Mouse (Mus musculus) urinary bladder, postnatal 4 days (tissue): ENCODE data around the gene Ccdc125.

Source experiments
- DNase-seq, 2 experiments: peaks; one replicate each; pipeline ENCODE4 v3.0.0; 2021 to 2022; ENCODE audit warnings: low spot score in 2 of 2

Gene Ccdc125

DNA sequence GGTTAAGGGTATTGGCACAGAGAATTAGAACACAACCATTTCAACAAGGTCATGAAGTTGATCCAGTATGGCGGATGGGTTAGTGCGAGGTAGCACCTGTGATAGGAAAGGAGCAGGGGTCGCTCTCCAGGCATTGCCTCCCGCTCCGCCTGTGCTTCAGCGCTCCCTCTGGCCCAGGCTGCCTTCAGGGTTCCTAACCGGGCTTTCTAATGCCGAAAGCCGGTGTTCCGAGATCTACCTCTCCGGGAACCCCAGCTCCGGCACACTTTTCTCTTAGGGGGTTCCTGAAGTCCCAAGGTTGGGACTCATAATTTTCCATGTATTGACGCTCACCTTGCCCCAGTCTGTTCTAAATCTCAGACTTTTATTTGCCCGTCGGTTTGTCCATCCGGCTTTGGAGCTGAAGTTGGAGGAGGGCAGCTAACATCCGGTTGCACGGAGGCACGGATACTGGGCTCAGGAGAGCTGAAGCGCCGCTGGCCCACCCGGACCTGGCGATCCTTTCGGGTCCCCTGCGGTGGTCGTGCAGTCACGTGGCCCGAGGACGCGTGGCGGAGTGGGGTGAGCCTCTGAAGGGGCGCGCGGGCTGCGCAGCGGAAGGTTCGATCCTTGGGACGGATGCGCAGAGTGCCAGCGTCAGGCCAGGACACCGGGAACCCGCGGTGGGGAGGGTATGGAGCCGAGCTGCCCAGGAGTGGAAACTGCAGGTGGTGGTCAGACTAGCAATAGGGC is at the start of gene Ccdc125:
Gene Ccdc125, plus strand, starts transcription at position 427 of the 732 bp plus-strand sequence.
- peak; percentile 26 to 63 for DNase-seq

DNA sequence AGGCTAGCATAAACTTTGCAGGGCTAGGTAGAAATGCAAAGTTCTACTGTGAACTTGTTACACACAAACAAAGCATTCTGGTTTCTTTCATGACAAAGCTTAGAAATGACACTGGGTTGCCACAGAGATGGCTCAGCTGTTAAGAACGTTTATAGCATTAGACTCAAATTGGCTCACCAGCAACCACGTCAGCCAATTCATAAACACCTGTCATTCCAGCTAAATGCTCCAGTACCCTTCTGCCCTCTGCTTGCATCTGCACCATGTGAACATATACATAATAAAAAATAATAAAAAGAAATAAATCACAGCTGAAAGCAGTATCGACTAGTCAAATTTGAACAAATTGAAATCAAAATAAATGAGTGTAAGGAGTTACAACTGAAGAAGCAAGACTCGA is 47.3 kb upstream of the Ccdc125 start:
- DNase-seq = no peak

DNA sequence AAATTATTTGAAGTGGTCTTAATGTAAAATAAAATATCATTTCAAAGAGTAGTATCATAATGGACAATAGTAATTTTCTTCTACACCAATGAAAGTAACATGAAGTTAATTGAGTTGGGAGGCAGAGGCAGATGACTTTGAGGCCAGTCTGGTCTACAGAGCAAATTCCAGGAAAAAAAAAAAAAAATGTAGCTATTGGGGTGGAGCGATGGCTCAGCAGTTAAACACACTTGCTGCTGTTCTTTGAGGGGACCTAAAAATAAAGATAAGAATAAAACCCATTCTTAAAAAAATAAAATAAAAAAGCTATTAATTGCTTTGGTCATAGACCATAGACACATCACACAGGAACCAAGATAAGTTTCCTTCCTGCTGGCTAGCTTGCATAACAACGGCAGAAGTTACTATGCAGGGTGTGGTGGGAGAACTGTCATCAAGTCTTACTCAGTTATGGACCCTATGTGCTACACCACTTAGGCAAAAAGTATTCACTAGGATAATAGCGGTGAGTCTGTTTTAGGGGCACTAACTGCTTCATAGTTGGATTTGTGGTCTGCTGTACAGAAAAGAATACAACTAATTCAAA is 35.3 kb upstream of the Ccdc125 start:
- DNase-seq = no peak

DNA sequence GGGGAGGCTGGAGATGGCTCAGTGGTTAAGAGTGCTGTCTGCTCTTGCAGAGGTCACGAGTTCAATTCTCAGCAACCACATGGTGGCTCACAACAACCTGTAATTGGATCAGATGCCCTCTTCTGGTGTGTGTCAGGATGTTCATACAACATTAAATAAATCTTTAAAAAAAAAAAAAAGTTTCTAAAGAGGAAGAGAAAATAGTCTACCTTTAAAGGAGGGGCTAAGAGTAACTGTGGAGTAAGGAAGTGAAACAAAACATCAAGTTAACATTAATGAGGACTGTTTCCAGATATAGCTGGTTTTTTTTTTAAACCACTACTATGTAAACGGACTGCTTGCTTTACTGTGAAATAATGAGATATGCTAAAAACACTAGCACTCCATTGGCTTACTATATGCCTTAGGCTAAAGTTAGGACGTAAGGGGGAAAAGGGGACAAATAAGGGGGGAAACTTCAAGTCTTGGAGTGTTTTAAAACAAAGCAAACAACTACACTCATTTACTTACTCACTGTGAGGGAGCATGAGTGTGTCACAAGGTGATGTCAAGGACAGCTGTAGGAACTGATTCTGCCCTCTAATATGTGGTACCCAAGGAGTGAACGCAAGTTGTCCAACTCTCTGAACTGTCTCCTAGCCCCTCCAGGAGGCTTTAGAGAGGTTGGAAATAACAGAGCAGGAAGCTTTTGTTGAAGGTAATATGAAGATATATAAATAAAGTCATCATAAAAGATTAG is 26.9 kb upstream of the Ccdc125 start:
- no peak for DNase-seq

DNA sequence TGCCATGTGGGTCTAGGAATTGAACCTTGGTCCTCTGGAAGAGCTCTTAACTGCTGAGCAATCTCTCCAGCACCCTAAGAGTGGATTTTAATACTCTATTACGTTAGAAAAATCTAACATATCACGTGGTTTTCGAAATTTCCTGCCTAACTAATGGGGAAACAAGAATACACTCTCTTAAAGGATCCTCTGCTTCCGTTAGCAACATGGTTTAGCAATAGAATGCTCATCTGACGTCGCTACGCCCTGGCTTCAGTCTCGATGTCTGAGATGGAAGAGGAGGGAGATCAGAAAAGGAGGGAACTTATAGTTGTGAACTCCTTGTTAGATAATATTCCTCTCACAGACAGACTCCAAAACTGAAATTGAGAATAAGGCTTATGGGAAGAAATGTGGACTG is 21.3 kb upstream of the Ccdc125 start:
- DNase-seq = no peak

DNA sequence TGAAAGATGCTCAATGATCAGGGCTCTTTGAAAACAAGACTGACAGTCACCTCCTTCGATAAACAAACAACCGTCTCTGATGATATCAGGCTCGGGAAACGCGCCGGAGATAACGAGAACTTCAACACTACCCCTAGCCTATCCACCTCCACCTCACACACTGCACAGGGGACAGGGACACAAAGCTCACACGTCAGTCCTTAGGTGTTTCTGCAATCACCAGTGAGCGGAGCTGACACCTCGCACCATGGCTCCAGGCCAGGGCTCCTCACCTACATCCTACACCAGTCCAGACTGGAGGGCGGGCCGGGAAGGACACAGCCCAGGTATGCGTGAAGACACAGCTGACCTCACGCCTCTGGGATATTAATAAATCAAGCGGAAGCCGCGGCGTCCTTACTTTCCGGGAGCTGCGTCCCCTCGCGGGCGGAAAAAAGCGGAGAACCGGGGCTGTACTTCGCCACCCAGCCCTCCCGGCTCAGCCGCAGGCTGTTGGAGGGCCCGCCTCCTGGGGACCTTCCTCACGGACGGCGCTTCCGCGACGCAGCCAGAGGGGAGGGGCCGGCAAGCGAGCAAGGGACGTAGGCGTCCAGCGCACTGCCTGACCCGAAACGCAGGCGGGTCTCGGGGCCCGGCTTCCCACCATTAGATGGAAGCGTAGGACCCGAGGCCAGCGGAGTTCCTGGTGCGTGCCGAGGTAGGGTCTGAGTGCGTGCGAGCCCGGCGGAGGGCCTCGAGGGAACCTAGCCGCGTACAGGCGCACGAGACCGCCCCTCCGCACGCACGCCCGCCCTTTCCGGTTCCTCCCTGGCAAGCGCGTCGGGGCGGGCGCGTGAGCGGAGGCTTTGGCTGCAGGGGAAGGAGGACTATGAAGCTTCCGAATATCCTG is 18.7 kb upstream of the Ccdc125 start, which contains the start of the genes Ak6 and Rad17:
Gene Ak6, plus strand, starts transcription at position 430 of the 889 bp plus-strand sequence.
Gene Rad17, minus strand, starts transcription at position 502 of the 889 bp plus-strand sequence.
- DNase-seq = peak; percentile 91 to 92

DNA sequence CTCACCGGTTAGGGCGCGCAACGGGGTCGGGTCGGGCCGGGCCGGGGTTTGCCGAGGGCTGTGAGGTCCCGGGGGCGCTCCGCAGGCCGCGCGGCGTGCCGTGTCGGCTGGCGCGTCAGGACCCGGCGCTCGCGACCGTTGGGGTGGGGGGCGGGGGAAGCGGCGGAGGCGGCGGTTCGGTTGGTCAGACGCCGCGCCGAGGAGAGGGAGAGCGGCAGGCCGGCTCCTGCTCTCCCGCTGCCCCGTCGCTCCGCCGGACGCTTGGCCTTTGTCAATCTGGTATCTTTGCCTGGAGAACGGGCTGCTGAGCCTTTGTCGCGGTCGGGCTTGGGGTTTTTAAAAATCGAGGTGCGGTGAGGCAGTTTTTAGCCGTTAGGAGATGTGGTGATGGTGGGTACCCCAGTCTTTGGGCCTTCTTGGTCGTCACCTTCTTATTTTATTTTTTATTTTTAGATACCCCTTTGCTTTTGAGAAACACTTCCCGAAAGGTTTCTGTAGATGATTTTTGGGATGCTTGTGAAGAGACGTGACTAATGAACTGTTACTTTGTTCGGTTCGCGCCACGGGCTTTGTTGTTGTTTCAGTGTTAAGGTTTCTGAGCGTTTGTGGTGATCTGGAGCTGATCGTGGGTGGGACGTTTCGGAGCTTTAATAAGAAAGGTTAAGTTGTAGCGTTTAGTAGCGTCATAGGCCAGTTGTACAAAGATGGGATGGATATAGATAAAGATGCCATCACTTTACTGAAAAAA is 17.9 kb upstream of the Ccdc125 start, which contains the start of gene Taf9:
Gene Taf9, plus strand, starts transcription at position 141 of the 748 bp plus-strand sequence.
- DNase-seq = no peak

DNA sequence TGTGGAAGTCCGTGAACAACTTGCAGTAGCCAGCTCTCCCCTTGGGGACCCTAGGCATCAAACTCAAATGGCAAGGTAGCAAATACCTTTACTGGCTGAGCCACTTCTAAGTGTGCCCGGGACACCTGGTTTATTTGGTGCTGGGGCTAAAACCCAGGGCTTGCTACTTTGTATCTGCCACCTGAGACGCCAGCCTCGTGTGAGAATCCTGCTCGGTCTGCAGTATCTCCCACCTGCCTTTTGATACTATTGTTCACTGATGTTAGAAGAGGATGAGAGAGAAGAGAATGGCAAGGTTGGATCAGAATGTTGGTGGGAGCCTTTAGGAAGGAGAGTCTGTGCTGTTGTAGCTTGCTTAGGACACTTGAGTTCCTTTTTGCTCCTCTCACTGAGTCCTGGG is 11.4 kb upstream of the Ccdc125 start:
- no peak for DNase-seq

DNA sequence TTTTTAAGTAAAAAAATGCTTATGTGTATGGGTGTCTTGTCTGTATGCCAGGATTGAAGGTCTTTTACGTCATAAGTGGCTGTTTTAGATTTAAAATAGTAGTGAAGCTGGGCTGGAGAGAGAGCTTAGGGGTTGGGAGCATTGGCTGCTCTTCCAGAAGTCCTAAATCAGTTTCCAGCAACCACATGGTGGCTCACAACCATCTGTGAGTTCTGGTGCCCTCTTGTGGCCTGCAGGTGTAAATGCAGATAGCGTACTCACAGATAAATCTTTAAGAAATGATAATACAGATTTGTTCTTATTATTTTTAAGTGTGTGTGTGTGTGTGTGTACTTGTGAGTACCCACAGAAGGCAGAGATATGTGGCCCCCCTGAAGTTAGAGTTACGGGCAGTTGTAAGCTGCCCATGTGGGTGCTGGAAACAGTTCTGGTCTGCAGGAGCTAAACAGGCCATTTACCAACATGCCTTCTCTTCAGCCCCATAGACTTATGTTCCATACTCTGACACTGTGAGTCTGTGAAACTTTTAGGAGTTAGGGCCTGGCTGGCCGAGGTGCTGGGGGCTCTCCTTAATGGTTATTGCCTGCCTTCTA is 9.6 kb upstream of the Ccdc125 start:
- DNase-seq = peak in 1 of 2 experiments; percentile 62

DNA sequence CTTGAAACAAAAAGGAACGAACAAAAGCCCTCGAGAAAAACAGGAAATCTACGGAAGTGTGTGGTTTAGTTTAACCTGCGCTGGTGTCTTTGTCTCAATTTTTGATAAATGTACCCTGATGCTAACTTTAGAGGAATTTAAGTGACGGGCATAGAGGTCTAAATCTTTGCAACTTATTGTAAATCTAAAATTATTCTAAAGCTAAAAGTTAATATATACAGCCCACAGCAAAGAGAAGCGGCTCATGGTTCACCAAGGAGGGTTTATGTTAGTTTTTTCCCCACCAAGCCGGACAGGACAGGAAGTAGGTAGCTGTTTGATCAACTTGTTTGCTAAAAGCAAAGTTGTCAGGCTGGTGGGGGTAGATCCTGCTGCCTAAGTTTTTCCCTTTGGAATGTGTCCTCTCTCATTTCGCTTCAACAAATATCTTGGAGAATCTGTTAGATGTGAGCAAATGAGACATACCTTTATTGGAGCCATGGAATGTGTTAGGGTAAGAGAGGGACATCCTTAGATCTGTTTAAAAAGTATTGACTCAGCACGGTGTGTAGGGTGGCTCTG is 744 bp downstream of the Ccdc125 start:
- DNase-seq = no peak

DNA sequence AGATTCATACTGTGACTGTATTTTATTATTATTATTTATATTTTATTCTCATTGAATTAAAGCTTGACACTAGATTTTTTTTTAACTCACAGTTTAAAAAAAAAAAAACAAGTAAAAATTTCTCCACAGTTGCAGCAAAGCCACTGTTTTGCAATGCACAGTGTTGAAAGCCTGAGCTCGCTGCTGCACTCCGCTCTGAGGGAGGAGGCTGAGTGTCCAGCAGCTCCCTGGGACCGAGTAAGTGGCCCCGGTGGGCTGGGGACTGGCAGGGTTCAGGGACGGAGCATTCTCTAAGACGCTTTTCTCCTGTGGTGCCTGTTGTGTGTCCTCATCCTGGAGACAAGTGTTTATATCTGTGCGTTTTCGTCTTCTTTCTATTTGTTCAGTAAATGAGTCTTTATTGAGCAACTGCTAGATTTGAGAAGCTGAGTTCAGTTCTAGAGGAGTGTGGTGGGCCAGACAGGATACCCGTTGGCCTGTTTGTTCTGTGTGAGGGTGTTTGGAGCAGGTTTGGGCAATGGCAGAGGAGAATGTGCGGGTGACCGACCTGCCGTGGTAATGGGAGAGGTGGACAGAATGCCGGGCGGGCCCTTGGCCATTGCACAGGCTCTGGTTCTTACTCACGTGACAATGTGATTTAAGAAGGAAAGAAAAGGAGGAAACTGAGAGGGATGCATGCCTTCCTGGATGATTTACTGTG is 6.6 kb downstream of the Ccdc125 start:
- no peak for DNase-seq

DNA sequence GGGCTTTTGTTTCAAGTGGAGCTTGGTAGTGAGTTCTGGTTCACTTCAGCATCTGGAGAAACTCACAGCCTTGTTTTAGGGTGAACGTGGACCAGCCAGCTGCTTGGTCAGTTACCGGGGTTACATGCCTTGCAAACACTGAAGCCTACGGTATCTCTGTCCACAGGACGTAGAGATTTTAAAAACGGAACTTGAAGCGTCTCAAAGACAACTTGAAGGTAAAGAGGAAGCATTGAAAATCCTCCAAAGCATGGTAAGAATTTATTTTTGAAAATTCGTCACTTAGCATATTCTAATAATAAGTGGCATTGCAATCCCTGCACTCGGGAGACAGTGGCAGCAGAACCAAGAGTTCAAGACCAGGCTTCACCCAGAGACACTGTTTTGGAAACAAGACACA is 12.1 kb downstream of the Ccdc125 start:
- DNase-seq = no peak

DNA sequence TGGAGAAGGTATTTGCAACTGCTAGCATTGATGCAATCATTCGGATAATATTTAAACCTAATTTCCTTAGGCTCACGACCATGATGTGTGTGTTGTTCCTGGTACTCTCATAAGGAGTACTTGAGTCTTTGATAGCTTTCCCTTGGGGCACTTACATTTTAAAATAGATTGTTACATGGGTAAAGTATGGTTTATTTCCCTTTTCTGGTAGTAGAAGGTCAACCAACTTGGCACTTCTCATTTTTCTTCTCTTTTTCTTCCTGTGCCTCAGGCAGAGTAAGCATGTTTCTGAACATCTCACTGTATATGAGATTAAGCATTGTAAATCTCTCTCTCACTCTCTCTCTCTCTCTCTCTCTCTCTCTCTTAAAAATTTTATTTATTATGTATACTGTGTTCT is 13.3 kb downstream of the Ccdc125 start:
- no peak for DNase-seq

DNA sequence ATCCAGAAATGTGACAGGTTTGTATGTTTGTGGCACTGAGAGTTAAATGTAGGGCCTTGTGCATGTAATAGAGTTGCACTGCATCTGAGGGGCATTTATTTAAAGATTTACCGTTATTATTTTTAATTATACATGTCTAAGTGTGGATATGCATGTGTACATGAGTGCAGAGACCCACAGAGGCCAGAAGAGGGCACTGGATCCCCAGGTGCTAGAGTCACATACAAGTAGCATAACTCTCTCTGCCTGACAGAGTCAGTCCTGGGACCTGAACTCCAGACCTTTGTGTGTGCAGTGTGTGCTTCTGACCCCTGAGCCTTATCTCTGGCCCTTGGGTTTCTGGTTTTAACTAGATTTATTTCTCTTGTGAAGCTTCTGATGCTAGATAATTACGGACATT is 14.8 kb downstream of the Ccdc125 start:
- DNase-seq = no peak

DNA sequence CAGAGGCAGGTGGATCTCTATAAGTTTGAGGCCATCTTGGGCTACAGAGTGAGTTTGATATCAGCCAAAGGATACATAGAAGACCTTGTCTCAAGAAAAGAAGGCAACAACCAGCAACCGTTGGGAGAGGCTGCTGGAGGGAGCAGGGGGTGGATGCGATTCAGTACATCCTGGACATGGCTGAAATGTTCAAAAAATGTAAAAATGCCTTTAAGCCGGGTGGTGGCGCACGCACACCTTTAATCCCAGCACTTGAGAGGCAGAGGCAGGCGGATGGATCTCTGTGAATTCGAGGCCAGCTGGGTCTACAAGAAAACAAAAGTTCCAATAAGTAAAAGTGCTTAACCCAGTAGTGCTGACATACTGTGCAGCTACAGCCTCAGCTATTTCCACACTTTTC is 18.0 kb downstream of the Ccdc125 start:
- no peak for DNase-seq

DNA sequence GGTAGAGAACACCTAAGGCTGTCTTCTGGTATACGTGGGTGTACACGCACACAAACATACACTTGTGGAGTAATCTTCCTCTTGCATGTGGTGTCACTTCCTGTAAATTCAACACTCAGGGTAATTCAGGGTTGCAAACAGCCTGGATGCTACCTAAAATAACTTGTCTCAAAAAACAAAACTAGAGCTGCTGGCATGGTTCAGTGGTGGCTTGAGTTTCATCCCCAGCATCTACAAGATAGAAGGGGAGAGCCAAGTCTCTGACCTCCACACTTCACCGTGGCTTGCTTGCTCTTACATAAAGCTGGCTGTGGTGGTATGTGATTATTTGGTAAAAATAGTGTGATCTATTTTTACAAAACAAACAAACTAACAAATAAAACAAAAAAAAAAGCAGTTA is 28.0 kb downstream of the Ccdc125 start:
- no peak for DNase-seq

DNA sequence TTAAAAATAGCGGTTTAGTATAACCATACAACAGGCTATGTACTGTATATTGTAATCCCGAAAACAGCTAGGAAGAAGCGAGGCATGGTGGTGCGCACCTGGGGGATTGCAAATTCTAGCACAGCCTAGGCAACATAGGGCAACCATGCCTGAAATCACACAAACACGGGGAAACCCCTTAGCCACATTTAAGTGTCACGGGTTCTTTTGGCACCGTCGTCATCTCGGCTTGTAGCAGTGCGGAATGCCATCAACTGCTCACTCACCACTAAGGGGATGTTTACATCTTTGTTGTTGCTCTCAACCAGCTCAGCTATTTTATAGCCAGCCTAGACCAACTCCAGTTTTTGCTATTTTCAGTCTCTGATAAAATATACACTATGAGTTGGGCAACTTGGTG is 29.3 kb downstream of the Ccdc125 start:
- DNase-seq = no peak

DNA sequence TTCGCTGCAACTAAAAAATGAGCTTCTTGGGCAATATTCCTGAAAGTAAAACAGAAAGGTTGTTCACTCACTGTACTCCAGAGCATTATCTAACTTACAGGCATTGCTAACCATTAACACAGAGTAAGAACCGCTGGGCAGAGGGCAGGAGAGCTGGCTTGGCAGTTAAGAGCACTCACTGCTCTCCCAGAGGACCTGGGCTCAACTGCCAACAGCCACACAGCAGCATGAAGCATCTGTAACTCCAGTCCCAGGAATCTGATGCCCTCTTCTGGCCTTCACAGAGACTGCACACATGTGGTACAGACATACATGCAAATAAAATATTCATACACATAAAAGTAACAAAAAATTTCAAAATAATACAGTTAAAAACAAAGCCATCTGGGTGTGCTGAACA is 34.0 kb downstream of the Ccdc125 start:
- no peak for DNase-seq

DNA sequence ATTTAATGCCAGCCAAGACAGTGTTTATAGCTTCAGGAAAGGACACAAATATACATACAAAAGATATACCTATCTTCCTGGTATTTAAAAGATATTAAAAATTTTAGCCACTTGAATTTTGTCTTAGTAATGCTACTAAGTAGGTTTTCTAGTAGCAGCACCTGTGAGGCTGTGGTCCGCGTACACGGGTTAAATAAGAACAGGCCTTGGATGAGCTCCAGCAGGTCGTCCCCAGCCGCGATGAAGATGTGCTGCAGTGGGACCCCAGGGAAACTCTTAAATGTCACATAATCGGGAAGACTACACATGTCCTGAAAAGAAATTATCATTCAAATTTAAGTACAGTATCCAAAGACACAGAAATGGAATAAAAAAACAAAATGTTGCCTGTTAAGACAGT is 36.7 kb downstream of the Ccdc125 start:
- no peak for DNase-seq

DNA sequence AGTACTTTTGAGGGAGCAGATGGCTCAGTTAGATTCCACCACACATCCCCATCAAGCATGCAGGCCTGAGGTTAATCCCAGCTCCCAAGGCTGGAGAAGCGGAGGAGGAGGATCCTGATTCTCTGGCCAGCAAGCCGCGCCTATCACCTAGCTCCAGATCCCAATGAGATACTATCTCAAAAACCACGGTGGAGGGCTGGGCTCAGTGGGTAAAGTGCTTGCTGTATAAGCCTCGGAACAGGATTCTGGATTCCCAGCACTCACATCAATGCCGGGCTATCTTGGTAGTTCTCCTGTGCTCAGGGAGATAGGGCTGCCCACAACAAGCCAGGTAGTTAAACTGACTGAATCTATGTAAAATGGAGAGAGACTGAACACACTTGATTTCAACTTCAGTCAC is 46.0 kb downstream of the Ccdc125 start:
- no peak for DNase-seq
